Mouse (Mus musculus) kidney, adult 2 months (tissue): ENCODE measurements at regions not wholly inside any gene's neighbourhood (a gene's known extent, or its start where the extent isn't known, plus 50 kb on each side); places are given as distances from the start of the nearest gene placed in this dataset.

Experiments
- DNase-seq: peaks from one replicate; pipeline ENCODE4 v3.0.0; 2021
- H3K27ac ChIP-seq: fragments of 200-500 bp; 2 replicates; pipeline ENCODE4 v1.5.1; 2012; ENCODE audit warnings: low read depth, low read length, control low read depth, inconsistent platforms; ENCODE audit not compliant: insufficient read depth
- H3K27me3 ChIP-seq: fragments of 200-500 bp; replicated peaks from 2 replicates; pipeline ENCODE4 v1.6.1; 2012; ENCODE audit warnings: mild to moderate bottlenecking, moderate library complexity, low read length, inconsistent platforms; ENCODE audit not compliant: control insufficient read depth, insufficient read depth
- H3K36me3 ChIP-seq: fragments of 200-500 bp; 2 replicates; pipeline ENCODE4 v1.6.1; 2012; ENCODE audit warnings: mild to moderate bottlenecking, moderate library complexity, low read length, inconsistent platforms; ENCODE audit not compliant: control insufficient read depth, insufficient read depth
- H3K4me1 ChIP-seq: fragments of 200-500 bp; 2 replicates; pipeline ENCODE4 v1.6.1; 2011; ENCODE audit warnings: low read length; ENCODE audit not compliant: control insufficient read depth, insufficient read depth
- H3K4me3 ChIP-seq: fragments of 200-500 bp; 2 replicates; pipeline ENCODE4 v1.5.1; 2011; ENCODE audit warnings: mild to moderate bottlenecking, low read depth, low read length, control low read depth; ENCODE audit not compliant: insufficient read depth
- CTCF ChIP-seq: fragments of 200-500 bp; conservative IDR thresholded peaks from 2 replicates; pipeline ENCODE4 v1.5.1; 2011; ENCODE audit warnings: low read depth, mild to moderate bottlenecking, control low read depth, low read length, moderate library complexity, mixed read lengths; ENCODE audit not compliant: insufficient read depth, insufficient read length
- POLR2A ChIP-seq: fragments of 200-500 bp; IDR thresholded peaks from one replicate; pipeline ENCODE4 v1.6.1; 2011; ENCODE audit warnings: low read depth, low read length, control low read depth
- WGBS: fragments of 180-500 bp; shearing (Covaris S2); methylation state at CpG from one replicate; pipeline ENCODE4 v1.1.7; 2018; 5-methylcytosine and 5-hydroxymethylcytosine counted together

DNA sequence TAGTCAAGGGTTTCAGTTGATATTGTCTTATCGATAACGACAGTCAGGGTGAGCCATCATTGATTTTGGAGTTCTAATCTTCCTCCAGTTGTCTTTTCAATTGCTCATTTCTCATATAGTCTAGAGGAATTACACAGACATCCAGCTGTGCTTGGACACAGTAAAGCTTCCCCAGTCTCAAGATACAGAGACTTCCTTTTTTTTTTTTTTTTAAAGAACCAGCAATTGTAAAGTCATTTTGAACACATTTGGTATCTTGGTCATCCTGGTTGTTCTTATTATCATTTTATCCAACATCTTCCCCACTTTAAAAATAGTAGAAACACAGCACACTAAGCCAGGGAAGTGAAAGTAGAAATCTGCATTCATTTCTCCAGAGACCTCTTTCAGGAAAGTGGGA, 51.4 kb upstream of the Rgmb start:
- no peak for TF ChIP-seq POLR2A
- no peak for TF ChIP-seq CTCF
- H3K4me3 ChIP-seq = no peak overlapping the region
- H3K27me3 ChIP-seq = no peaks in the 10 kb centered on the region
- no peak overlapping the region for H3K27ac ChIP-seq
- no peaks in the 10 kb centered on the region for H3K36me3 ChIP-seq
- DNase-seq = no peak
- no peaks in the 10 kb centered on the region for H3K4me1 ChIP-seq
- 96% methylated on average over 2 of the region's 2 CpGs for WGBS
